Mouse (Mus musculus) stomach, postnatal 0 days (tissue): ENCODE measurements at regions not wholly inside any gene's neighbourhood (a gene's known extent, or its start where the extent isn't known, plus 50 kb on each side); places are given as distances from the start of the nearest gene placed in this dataset.

Source experiments
- ATAC-seq: fragments of 200-750 bp; cut with Nextera tagmentation; 2 replicates; pipeline ENCODE4 v1.8.0; 2017; ENCODE audit not compliant: low FRiP score, low TSS enrichment
- DNase-seq: peaks from one replicate; pipeline ENCODE4 v3.0.0-alpha.2; 2016; ENCODE audit warnings: low spot score
- H3K27ac ChIP-seq: fragments of 300-500 bp; sonication (generic); replicated peaks from 2 replicates; pipeline ENCODE4 v1.5.1; 2014; ENCODE audit warnings: mild to moderate bottlenecking, control low read depth
- H3K27me3 ChIP-seq: fragments of 300-500 bp; sonication (generic); 2 replicates; pipeline ENCODE4 v1.6.1; 2014; ENCODE audit warnings: low read length; ENCODE audit not compliant: control insufficient read depth, insufficient read depth
- H3K36me3 ChIP-seq: fragments of 300-500 bp; sonication (generic); 2 replicates; pipeline ENCODE4 v1.6.1; 2014; ENCODE audit warnings: low read length, mixed read lengths; ENCODE audit not compliant: control insufficient read depth, insufficient read depth
- H3K4me1 ChIP-seq: fragments of 300-500 bp; sonication (generic); replicated peaks from 2 replicates; pipeline ENCODE4 v1.6.1; 2014; ENCODE audit warnings: antibody characterized with exemption; ENCODE audit not compliant: control insufficient read depth, insufficient read depth
- H3K4me2 ChIP-seq: fragments of 300-500 bp; sonication (generic); replicated peaks from 2 replicates; pipeline ENCODE4 v1.6.1; 2014; ENCODE audit warnings: low read depth, mild to moderate bottlenecking, control low read depth, moderate library complexity
- H3K4me3 ChIP-seq: fragments of 300-500 bp; sonication (generic); 2 replicates; pipeline ENCODE4 v1.5.1; 2014; ENCODE audit warnings: low read depth, low read length, control low read depth
- H3K9ac ChIP-seq: fragments of 300-500 bp; sonication (generic); 2 replicates; pipeline ENCODE4 v1.6.1; 2014; ENCODE audit warnings: mild to moderate bottlenecking, low read length, control low read depth, mixed read lengths
- H3K9me3 ChIP-seq: fragments of 300-500 bp; sonication (generic); 2 replicates; pipeline ENCODE4 v1.6.1; 2016; ENCODE audit warnings: low read length; ENCODE audit not compliant: control insufficient read depth
- CTCF ChIP-seq: IDR thresholded peaks from 2 replicates; pipeline ENCODE4 v1.5.1; 2016; ENCODE audit warnings: antibody characterized with exemption, low read depth, mild to moderate bottlenecking, moderate library complexity
- EP300 ChIP-seq: optimal IDR thresholded peaks from 2 replicates; pipeline ENCODE3; 2016; ENCODE audit warnings: antibody characterized with exemption
- whole genome bisulfite sequencing: fragments of 180-500 bp; shearing (Covaris S2); extraction: QIAGEN DNeasy Blood & Tissue Kit; methylation state at CpG from one replicate; pipeline ENCODE4 v1.1.7; 2014; 5-methylcytosine and 5-hydroxymethylcytosine counted together

DNA sequence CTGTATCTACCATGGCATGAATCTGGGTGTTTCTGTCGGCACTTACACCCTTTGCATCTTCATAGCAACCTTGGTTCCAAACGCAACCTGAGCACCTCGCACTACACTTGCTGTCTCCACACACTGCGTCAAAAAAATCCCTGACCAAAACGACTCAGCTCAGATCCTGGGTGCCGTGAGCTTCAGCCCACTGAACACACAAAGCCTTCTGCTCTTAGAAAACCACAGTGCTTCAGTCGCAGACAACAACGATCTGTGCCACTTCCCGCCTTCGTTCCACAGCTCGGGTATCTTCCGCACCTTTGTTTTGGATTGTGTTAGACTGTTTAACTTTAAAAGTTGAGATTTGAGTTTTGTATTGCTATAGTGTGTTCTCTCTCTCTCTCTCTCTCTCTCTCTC, 105.7 kb downstream of the Sp3 start:
- Histone ChIP-seq H3K27ac (no peak overlapping the region), H3K9me3 (no peaks in the 10 kb centered on the region), H3K4me1 (no peaks in the 10 kb centered on the region), H3K4me2 (no peak overlapping the region), H3K36me3 (no peaks in the 10 kb centered on the region), H3K27me3 (no peaks in the 10 kb centered on the region), H3K4me3 (no peak overlapping the region), H3K9ac (no peak overlapping the region)
- ATAC-seq (no peak), DNase-seq (no peak)
- TF ChIP-seq CTCF (no peak), EP300 (no peak)
- 75% methylated on average over 12 of the region's 12 CpGs for WGBS

DNA sequence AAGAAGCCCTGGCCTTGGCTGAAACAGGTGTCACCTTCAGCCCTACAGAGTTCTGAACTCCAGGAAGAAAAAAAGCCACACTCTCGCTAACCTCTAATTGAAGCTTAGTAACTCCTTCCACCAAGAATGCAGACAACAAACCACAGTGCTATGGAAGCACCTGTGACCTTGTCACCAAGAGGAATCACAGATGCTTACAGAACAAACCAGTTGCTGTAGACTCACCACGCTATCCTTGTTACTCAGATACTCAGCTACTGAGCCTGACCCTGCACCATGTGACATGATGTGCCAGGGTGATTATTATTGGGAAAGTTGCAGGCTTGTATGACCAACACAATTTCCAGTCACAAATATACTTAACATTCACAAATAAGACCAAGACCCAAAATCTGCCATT, 104.6 kb downstream of the Sp3 start:
- Histone ChIP-seq H3K9me3 (no peaks in the 10 kb centered on the region), H3K36me3 (no peaks in the 10 kb centered on the region), H3K27me3 (no peaks in the 10 kb centered on the region), H3K4me2 (no peak overlapping the region), H3K9ac (no peak overlapping the region), H3K27ac (no peak overlapping the region), H3K4me1 (no peaks in the 10 kb centered on the region), H3K4me3 (no peak overlapping the region)
- TF ChIP-seq EP300 (no peak), CTCF (no peak)
- ATAC-seq (no peak), DNase-seq (no peak)
- WGBS: 51% methylated on average over 2 of the region's 2 CpGs

DNA sequence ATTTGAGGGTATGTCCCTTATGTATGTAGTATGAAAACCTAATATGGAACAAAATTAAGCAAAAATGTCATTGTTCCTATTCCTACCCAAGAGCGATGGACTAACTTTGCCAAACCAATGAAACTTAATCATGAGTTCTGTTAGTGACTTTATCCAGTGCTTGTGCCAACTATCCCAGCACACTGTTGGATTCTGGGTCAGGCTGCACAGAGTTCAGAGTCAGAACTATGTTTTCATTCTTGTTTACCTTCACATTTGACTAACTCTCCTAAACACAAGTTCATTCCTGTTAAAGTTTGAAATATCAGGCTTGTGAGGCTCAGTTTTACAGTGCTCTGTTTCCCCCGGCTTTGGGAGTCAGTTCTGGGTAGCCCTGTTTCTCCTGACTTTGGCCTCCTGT, 100.2 kb downstream of the Sp3 start:
- DNase-seq (no peak), ATAC-seq (no peak)
- Histone ChIP-seq H3K4me2 (no peak overlapping the region), H3K9ac (no peak overlapping the region), H3K27ac (no peak overlapping the region), H3K4me1 (no peaks in the 10 kb centered on the region), H3K4me3 (no peak overlapping the region), H3K36me3 (no peaks in the 10 kb centered on the region), H3K27me3 (no peaks in the 10 kb centered on the region), H3K9me3 (no peaks in the 10 kb centered on the region)
- TF ChIP-seq CTCF (no peak), EP300 (no peak)
- WGBS: 91% methylated on average over 2 of the region's 2 CpGs

DNA sequence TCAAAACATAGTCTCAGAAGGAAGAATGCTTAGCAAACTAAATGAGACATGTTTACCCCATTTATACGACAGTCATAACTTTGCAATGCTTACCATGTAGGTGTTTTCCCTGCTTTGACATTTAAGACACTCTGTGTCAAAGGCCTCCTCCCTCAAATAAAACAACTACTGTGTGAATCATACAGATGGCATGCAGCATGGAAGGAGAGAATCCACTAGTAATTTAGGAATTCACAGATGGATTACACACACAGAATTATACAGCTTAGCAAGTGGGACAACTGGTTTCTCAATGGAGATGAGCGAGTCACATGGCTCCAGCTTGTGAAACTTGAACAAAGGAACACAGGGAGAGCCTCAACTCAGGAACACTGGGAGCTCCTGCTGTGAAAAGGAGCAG, 98.7 kb downstream of the Sp3 start:
- Histone ChIP-seq H3K4me2 (no peak overlapping the region), H3K4me3 (no peak overlapping the region), H3K27me3 (no peaks in the 10 kb centered on the region), H3K9me3 (no peaks in the 10 kb centered on the region), H3K36me3 (no peaks in the 10 kb centered on the region), H3K27ac (no peak overlapping the region), H3K4me1 (no peaks in the 10 kb centered on the region), H3K9ac (no peak overlapping the region)
- ATAC-seq (no peak), DNase-seq (no peak)
- TF ChIP-seq EP300: peak; percentile 34
- TF ChIP-seq CTCF: no peak
- 74% methylated on average over 2 of the region's 2 CpGs for WGBS

DNA sequence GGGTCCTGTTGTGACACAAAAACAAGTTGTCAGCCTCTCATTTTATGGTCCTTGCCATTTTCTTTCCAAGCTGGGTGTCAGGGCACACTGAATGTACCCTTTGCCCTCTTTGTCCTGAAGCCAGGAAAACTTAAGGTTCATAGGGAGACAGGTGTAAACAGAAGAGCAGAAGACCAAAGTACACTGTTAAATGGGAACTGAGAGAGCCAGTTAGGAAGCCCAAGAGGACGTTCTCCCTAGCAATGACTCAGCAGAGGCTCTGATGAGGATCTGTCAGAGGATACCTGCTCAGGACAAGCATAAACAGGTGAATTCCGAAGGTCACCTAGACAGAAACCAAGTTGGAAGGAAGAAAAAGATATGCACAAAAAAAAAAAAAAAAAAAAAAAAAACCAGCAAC, 94.0 kb downstream of the Sp3 start:
- 79% methylated on average over 2 of the region's 2 CpGs for WGBS
- H3K4me3 ChIP-seq: no peak overlapping the region
- H3K36me3 ChIP-seq: no peaks in the 10 kb centered on the region
- DNase-seq (no peak), ATAC-seq (no peak)
- H3K9ac ChIP-seq: no peak overlapping the region
- no peak overlapping the region for H3K4me2 ChIP-seq
- no peaks in the 10 kb centered on the region for H3K27me3 ChIP-seq
- no peak overlapping the region for H3K27ac ChIP-seq
- TF ChIP-seq EP300: no peak
- no peak for TF ChIP-seq CTCF
- no peaks in the 10 kb centered on the region for H3K4me1 ChIP-seq
- H3K9me3 ChIP-seq: no peaks in the 10 kb centered on the region
